Mouse (Mus musculus) kidney, adult 11 months (tissue): ENCODE results near the gene Themis.

Source experiments
- DNase-seq: peaks from one replicate; pipeline ENCODE4 v3.0.0; 2022

The Themis gene

DNA sequence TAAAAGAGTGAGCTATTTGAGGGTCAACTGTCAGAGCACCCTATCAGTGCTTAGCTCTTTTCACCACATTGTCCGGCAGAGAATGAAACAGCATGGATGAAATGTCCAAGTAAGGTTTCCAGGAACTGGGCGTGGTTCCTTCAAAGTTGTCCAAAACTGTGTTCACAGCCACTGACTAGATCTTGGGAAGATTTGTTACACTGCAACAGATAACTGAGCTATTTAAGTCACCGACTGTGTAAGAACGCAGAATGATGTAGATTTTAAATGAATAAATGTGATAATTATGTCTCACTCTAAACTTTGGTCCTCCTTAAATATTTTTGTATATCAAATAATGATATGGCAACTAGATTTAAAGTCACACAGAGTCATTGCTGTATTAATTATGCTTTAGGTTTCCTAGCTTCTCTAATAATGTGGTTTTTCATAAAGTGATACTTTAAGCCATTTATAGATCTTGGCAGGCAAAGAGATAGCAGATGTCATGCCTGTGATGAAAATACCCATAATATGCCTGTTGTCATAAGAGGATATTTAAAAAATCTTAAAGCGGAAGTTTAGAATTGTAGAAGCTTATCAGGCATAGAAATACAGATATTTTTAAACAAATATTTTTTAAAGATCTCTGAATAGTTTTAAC lies 143.9 kb downstream of the Themis start:
- no peak for DNase-seq

DNA sequence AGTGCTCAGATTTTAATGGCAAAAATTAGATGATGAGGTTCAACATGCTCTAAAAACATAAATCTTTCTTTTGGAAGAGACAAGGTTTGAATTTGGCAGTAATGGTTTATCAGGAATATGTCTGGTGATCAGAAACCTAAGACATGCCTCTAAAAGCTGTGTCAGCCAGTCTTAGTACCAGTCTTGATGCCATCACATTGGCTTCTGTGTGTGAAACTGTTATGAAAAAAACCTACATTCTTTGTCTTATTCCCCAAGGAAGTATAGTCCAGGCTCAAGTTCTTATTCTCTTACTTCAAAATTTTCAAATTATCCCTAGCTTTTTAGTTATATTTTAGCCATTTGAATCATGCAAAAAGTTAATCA lies 144.4 kb downstream of the Themis start:
- no peak for DNase-seq

DNA sequence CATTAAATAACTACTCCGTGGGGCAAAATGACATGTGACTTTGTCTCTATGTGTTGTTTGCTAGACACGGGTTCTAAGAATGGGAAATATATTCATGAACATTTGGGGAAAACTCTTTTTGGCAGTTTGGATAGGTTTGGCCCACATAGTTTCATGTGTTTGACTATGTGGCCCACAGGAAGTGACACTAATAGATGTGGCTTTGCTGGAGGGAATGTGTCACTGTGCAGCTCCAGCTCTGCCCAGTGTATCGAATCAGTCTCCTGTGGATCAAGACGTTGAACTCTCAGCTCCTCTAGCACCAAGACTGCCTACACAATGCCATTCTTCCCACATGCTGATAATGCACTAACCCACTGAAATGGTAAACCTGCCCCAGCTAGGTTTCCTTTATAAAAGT lies 148.0 kb downstream of the Themis start:
- no peak for DNase-seq

DNA sequence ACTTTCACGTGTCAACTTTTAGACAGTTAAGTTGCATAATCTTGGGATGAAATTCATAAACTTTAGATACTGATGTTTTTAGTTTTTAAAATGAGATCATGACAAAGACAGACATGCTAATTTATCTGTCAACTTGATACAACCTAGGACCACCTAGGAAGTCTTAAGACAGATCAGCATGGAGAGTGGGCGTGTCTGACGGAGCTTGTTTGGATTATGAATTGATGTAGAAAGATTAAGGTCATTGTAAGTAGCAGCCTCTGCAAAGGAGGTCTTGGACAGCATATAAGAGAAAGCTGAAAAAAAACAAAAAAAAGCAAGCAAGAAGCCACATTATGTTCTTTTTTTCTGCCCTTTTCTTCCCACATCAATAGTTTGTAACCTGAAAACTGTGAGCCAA lies 154.2 kb downstream of the Themis start:
- DNase-seq = no peak

DNA sequence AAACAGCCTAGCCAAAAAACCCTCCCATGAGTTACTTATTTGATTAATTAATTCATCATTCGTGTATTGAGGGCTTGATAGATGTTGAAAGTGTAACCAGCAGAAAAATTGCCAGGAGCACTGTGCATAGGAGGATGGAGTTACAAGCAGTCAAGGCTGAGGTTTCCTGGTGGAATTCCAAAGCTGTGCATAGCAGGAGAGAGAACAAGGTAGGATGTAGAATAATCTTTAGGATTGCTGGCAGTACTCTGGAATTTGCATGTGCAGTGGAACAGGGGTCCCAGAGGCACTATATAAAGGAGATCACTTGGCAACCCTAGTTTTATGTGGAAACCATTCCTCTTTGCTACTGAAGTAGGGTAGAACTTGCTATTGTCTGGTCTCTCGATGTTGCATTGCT lies 174.4 kb downstream of the Themis start:
- DNase-seq = no peak

DNA sequence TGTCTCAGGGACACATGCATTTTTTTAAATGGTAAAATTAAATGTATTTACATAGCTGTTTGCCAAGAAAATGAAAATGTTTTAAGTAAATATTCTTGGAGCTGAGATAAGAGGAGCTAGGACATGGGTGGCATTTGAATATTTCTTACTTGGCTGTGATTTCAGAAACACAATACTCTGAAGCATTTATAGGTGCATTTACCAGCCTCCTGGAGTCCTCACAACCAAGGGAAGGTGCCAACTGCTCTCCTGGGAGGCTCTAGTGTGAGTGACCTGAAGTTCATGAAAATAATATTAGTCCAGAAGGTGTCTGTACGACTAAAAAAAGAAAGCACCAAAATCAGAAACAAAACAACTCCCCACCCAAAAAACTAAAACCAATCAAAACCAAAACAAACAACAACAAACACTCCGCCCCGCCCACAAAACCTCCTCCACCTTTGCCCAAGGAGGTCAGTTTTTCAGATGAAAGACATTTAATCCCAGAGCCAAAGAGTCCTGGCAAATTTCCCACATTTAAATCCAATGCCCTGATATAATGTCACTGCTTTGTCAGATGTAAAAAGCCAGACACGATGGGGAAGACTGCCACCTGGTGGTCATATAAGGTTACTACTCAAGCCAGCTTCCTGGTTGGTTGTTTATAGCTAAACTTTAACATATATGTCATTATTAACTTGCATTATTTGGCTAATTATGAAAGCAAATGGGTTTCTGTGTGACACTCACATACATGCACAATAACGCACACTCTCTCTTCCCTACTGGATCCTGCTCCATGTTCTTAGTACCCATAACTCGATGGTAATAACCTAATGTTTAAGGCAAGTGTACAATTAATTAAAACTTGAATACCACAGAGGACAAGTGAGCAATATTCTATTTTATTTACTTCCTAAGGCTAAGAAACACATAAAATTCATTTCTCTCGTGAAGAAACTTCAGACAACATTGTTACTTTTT lies 175.9 kb downstream of the Themis start:
- peak; percentile 2 for DNase-seq

DNA sequence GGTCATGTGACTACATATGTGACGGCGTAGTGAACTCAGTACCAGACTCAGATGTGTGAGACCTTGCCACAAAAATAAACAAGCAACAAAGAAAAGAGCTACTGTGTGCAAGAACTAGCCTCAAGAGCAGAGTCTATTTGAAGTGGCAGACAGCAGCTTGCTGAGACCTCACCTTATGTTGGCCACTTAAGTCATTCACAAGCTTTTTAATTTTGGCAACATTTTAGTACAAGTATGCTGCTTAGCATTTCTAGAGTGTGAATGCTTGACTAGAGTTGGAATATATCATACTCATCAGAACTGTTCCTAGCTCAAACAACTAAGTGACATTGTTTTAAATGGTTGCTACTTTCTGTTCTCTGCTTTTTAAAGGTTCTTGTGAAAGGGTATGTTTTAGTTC lies 188.0 kb downstream of the Themis start:
- no peak for DNase-seq

DNA sequence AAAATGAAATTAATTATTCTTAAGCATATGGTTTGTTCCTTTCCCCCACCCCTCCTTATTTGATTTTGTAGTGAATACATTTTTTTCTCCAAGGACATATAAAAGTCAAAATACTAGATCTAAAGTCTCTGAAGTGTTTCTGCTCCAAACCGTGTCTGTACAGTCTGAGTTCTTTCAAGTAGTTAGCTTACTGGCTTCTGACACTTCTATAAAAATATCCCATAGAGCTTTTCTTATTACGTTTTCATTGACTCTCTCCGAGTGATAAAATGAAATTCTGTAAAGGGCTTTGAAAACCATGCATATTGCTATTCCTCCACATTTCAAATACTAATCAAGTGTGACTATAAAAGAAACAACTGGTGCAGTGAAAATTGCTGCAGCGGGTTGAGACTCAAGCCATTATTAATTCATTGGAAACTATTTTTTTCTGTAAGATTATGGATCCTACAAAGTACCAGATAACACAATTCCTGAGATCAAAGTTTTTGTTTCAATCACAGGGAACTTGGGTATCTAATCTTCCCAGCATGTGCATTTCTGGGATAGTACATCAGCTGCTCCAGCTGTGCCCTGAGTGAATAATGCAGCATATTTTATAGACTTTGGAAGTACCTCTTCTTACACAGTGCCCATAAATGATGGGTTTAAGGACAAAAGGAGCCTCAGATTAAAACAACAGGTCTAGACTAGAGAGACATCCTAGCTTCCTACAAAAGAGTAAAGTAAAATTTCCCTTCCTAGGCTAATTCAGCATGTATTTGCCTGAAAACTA lies 202.6 kb downstream of the Themis start:
- no peak for DNase-seq

DNA sequence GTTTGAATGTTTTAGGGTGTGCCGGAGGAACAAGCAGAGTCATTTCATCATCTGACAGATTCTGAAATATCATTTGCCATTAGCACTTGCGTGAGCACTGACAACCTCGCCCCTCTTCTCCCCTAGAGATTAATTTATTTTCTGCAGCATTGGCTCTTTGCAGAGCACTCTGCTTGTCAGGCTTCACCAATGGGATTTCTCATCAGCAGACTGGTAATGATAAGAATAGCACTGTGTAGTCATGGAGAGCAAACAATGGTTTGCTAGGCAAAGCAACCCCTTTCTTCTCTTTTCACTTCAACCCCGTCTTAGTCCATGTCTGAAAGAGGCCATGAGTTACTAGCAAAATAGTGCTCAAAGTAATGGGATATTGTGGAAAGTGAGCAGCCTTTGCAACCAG lies 206.4 kb downstream of the Themis start:
- no peak for DNase-seq

DNA sequence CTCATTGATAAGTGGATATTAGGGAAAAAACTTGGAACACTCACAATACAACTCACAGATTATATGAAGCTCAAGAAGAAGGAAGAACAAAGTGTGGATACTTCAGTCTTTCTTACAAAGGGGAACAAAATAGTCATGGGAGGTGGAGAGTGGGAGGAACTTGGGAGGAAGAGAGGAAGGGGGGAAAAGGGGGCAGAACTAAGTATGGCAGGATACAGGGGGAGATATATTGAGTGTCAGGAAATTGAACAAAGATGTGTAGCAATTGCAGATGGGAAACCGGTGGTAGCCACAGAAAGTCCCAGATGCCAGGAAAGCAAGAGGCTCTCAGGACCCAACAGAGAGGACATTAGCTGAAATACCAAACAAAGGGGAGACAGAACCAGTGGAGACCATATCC lies 219.5 kb downstream of the Themis start:
- no peak for DNase-seq

DNA sequence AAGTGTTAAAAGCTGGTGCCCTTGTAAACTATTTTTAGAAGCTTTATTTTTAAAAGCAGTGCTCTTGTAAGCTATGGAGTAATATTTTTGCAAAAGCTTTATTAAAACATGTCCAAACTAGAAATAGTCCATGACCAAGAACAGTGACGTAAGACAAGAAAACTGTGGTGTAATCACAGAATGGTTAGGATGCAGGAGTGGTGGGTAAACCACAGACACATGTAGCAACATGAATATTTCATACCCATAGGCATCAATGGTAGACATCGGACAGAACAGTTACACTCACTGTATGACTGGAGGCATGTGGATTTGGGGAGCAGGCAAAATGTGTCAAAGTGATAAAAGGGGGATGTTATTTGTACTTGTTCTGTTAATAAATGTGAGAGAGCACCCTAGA lies 222.7 kb downstream of the Themis start:
- DNase-seq = no peak

DNA sequence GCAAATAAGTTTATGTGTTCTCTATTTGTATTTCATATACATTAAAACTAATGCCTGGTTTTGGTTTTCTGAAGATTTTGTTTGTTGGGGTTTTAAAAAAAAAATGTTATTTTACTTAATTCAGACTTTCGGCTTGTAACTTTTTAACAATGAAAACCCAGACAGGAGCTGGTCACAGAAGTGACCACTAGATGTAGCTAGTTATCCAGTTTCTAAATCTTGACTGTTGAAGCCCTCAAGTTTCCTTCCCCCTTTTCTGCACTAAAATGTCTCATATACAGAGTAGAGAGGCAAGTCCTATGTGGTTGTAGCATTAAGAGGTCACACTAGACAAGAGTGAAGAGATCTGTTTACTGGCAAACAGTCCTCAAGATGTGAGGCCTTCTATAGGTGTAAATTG lies 230.2 kb downstream of the Themis start:
- no peak for DNase-seq
